Mouse (Mus musculus) kidney, postnatal 25 days (tissue): ENCODE results near the gene Dgkh.
A peak's percentile ranks its signal among the peaks of the same experiment; 100 is the strongest.
"Not testable (repeated sequence)": the region's sequence is repeated elsewhere in the genome, so short reads cannot be mapped to it uniquely, and the experiment has no call there.

Experiments used
- DNase-seq, 2 experiments: peaks; one replicate each; pipeline ENCODE4 v3.0.0; 2021; ENCODE audit warnings: mixed read lengths in 2 of 2

Dgkh gene

GRCm38 (mm10) chr14:78627516-78628275, 104.9 kb downstream of the Dgkh start:
- DNase-seq, result peak in 1 of 2 experiments; percentile 75

GRCm38 (mm10) chr14:78618883-78619295, 113.7 kb downstream of the Dgkh start:
- DNase-seq, result no peak

- peak in 1 of 2 experiments; percentile 6 for DNase-seq
Observed at GRCm38 (mm10) chr14:78613569-78613968, 119.0 kb downstream of the Dgkh start.

- no peak for DNase-seq
Observed at GRCm38 (mm10) chr14:78612111-78612788, 120.3 kb downstream of the Dgkh start.

- no peak for DNase-seq
Observed at GRCm38 (mm10) chr14:78594916-78595315, 137.7 kb downstream of the Dgkh start.

- no peak for DNase-seq
Observed at GRCm38 (mm10) chr14:78592965-78593364, 139.6 kb downstream of the Dgkh start.

- DNase-seq, result peak in 1 of 2 experiments; percentile 55
Observed at GRCm38 (mm10) chr14:78590335-78590734, 142.2 kb downstream of the Dgkh start.

GRCm38 (mm10) chr14:78584222-78584621, 148.4 kb downstream of the Dgkh start:
- no peak for DNase-seq

- no peak for DNase-seq
Observed at GRCm38 (mm10) chr14:78583168-78583567, 149.4 kb downstream of the Dgkh start.

- DNase-seq, result peak in 1 of 2 experiments; percentile 7
Observed at GRCm38 (mm10) chr14:78575899-78576298, 156.7 kb downstream of the Dgkh start.

GRCm38 (mm10) chr14:78568410-78568809, 164.2 kb downstream of the Dgkh start:
- no peak for DNase-seq

GRCm38 (mm10) chr14:78566431-78566830, 166.1 kb downstream of the Dgkh start:
- DNase-seq, result no peak

- DNase-seq, result no peak
Observed at GRCm38 (mm10) chr14:78564292-78564691, 168.3 kb downstream of the Dgkh start.

GRCm38 (mm10) chr14:78563211-78563610, 169.4 kb downstream of the Dgkh start:
- no peak for DNase-seq

- DNase-seq, result peak; percentile 74 to 86
Observed at GRCm38 (mm10) chr14:78562121-78562520, 170.5 kb downstream of the Dgkh start.

GRCm38 (mm10) chr14:78559042-78559441, 173.5 kb downstream of the Dgkh start:
- DNase-seq, result no peak

GRCm38 (mm10) chr14:78554830-78555229, 177.7 kb downstream of the Dgkh start:
- not testable (repeated sequence) for DNase-seq

- peak in 1 of 2 experiments; percentile 22 for DNase-seq
Observed at GRCm38 (mm10) chr14:78553661-78554060, 178.9 kb downstream of the Dgkh start.

GRCm38 (mm10) chr14:78548807-78549206, 183.8 kb downstream of the Dgkh start:
- no peak for DNase-seq

GRCm38 (mm10) chr14:78541319-78541718, 191.3 kb downstream of the Dgkh start:
- peak in 1 of 2 experiments; percentile 38 for DNase-seq

GRCm38 (mm10) chr14:78539821-78540220, 192.8 kb downstream of the Dgkh start:
- no peak for DNase-seq

GRCm38 (mm10) chr14:78538572-78539320, 193.8 kb downstream of the Dgkh start:
- DNase-seq, result peak; percentile 60 to 77

- DNase-seq, result peak; percentile 11 to 42
Observed at GRCm38 (mm10) chr14:78537551-78537950, 195.0 kb downstream of the Dgkh start.
